Mouse (Mus musculus) skeletal muscle tissue, adult 2 months (tissue): ENCODE measurements around the gene Myo1e.

Experiments used
- DNase-seq: peaks from one replicate; pipeline ENCODE4 v3.0.0-alpha.2; 2012; ENCODE audit warnings: low read depth, low spot score

The Myo1e gene

GRCm38 (mm10) chr9:70281407-70281806 lies 74.3 kb downstream of the Myo1e start:
- no peak for DNase-seq

- no peak for DNase-seq
Observed at GRCm38 (mm10) chr9:70282107-70282506, 75.0 kb downstream of the Myo1e start.

- no peak for DNase-seq
Observed at GRCm38 (mm10) chr9:70283151-70283550, 76.0 kb downstream of the Myo1e start.

GRCm38 (mm10) chr9:70284584-70285140 lies 77.5 kb downstream of the Myo1e start:
- DNase-seq = peak; percentile 25

- no peak for DNase-seq
Observed at GRCm38 (mm10) chr9:70290785-70291184, 83.6 kb downstream of the Myo1e start.

- DNase-seq = no peak
Observed at GRCm38 (mm10) chr9:70296916-70297315, 89.8 kb downstream of the Myo1e start.

GRCm38 (mm10) chr9:70298221-70298620 lies 91.1 kb downstream of the Myo1e start:
- DNase-seq = no peak

- no peak for DNase-seq
Observed at GRCm38 (mm10) chr9:70300705-70301104, 93.6 kb downstream of the Myo1e start.

- no peak for DNase-seq
Observed at GRCm38 (mm10) chr9:70301598-70301997, 94.4 kb downstream of the Myo1e start.

GRCm38 (mm10) chr9:70304901-70305300 lies 97.8 kb downstream of the Myo1e start:
- no peak for DNase-seq

- no peak for DNase-seq
Observed at GRCm38 (mm10) chr9:70310046-70310445, 102.9 kb downstream of the Myo1e start.

GRCm38 (mm10) chr9:70314019-70314418 lies 106.9 kb downstream of the Myo1e start:
- no peak for DNase-seq

GRCm38 (mm10) chr9:70315130-70315529 lies 108.0 kb downstream of the Myo1e start:
- no peak for DNase-seq

- peak; percentile 14 for DNase-seq
Observed at GRCm38 (mm10) chr9:70318601-70319000, 111.5 kb downstream of the Myo1e start.

- no peak for DNase-seq
Observed at GRCm38 (mm10) chr9:70324336-70324735, 117.2 kb downstream of the Myo1e start.

- DNase-seq = peak; percentile 56
Observed at GRCm38 (mm10) chr9:70325880-70326595, 118.9 kb downstream of the Myo1e start.

GRCm38 (mm10) chr9:70328193-70328841 lies 121.2 kb downstream of the Myo1e start:
- peak; percentile 38 for DNase-seq

GRCm38 (mm10) chr9:70331727-70332335 lies 124.7 kb downstream of the Myo1e start:
- no peak for DNase-seq

GRCm38 (mm10) chr9:70338391-70338790 lies 131.2 kb downstream of the Myo1e start:
- DNase-seq = no peak

- DNase-seq = no peak
Observed at GRCm38 (mm10) chr9:70338894-70339293, 131.7 kb downstream of the Myo1e start.

GRCm38 (mm10) chr9:70349274-70349673 lies 142.1 kb downstream of the Myo1e start:
- DNase-seq = peak; percentile 58

- DNase-seq = no peak
Observed at GRCm38 (mm10) chr9:70351570-70352277, 144.6 kb downstream of the Myo1e start.
